ENCODE assay signal across 19 mouse cellular contexts in genomic region chr11:115672226-115672987, GRCm38 (mm10). TPM values are rescaled to one million over a fixed set of nuclear protein-coding genes. Genes with fewer than 3 reads are reported as not detected.
DNase-seq lines count a peak whose midpoint lies in the region; ATAC-seq and TF ChIP-seq lines count a peak whose summit lies in the region.
"Had no signal": no experiment of that assay in that cellular context is flagged by ENCODE, and none has a peak within 500 bp of the region (broad histone marks: within the 10 kb centered on the region; RNA-seq: fewer than 3 reads in every experiment).

No protein-coding gene starts in this region.

- TF ChIP-seq EP300 in heart, postnatal 0 days (IDR thresholded peaks at IDR 0.05; ENCODE audit: low read depth): no peak

- H3K4me2 ChIP-seq in heart, postnatal 0 days (ENCODE audit: low read depth, low read length): no peak overlapping the region
- H3K4me2 ChIP-seq in intestine, embryonic 16.5 days (ENCODE audit: low read depth, low read length): no peak overlapping the region
- H3K4me2 ChIP-seq: embryonic facial prominence, embryonic 15.5 days; hindbrain, embryonic 12.5 days had no signal

- ATAC-seq in heart, postnatal 0 days (ENCODE audit: insufficient read depth, low read depth): no peak
- ATAC-seq in intestine, embryonic 16.5 days: no peak
- ATAC-seq: inflammation-experienced regulatory T-cells, adult 6 months had no signal

- no peak overlapping the region for H3K9ac ChIP-seq in heart, postnatal 0 days (replicated peaks; ENCODE audit: low read depth, low read length)
- no peak overlapping the region for H3K9ac ChIP-seq in intestine, embryonic 16.5 days (ENCODE audit: low read depth, low read length)
- H3K9ac ChIP-seq: embryonic facial prominence, embryonic 15.5 days; hindbrain, embryonic 12.5 days had no signal

- intact Hi-C loops in heart, postnatal 14 days (cut with DNase I): no loop called here

- peaks cover 4% of the 10 kb centered on the region; the same call in 1 of the 2 replicates for H3K36me3 ChIP-seq in heart, postnatal 0 days (replicated peaks; ENCODE audit: control insufficient read depth, insufficient read depth, low read length)
- no peaks in the 10 kb centered on the region for H3K36me3 ChIP-seq in intestine, embryonic 16.5 days (ENCODE audit: control insufficient read depth, insufficient read depth, low read length)
- H3K36me3 ChIP-seq: embryonic facial prominence, embryonic 15.5 days; hindbrain, embryonic 12.5 days had no signal

- no peaks in the 10 kb centered on the region for H3K9me3 ChIP-seq in heart, postnatal 0 days (replicated peaks; ENCODE audit: control insufficient read depth, low read length)
- no peaks in the 10 kb centered on the region for H3K9me3 ChIP-seq in intestine, embryonic 16.5 days (ENCODE audit: control insufficient read depth, low read length)
- H3K9me3 ChIP-seq: embryonic facial prominence, embryonic 15.5 days; hindbrain, embryonic 12.5 days; limb, embryonic 10.5 days had no signal

- H3K4me3 ChIP-seq in heart, postnatal 0 days (ENCODE audit: low read depth, low read length): no peak overlapping the region
- no peak overlapping the region for H3K4me3 ChIP-seq in intestine, embryonic 16.5 days (ENCODE audit: low read length)
- H3K4me3 ChIP-seq: embryonic facial prominence, embryonic 15.5 days; hindbrain, embryonic 12.5 days; limb, embryonic 10.5 days had no signal

- peak overlapping the region; percentile 20; the same call in 1 of the 2 replicates for H3K27ac ChIP-seq in heart, postnatal 0 days (ENCODE audit: low read depth)
- no peak overlapping the region for H3K27ac ChIP-seq in intestine, embryonic 16.5 days (ENCODE audit: low read length)
- H3K27ac ChIP-seq: embryonic facial prominence, embryonic 15.5 days; hindbrain, embryonic 12.5 days; limb, embryonic 10.5 days had no signal

- no peak for DNase-seq in heart, postnatal 0 days (ENCODE audit: low spot score)
- DNase-seq in heart, postnatal 14 days: no peak
- peak; percentile 48 for DNase-seq in brain, adult 2 months (ENCODE audit: low read depth, low spot score)
- peak; percentile 31 to 41 for DNase-seq in thymus, adult 18-20 months
- DNase-seq in thymus, postnatal 4 days: peak; percentile 63
- no peak for DNase-seq in adrenal gland, postnatal 10 days
- DNase-seq: adrenal gland, adult 2 months; B cell, adult 2 months; cerebellum, postnatal 10 days; kidney, adult 8-10 months; kidney, postnatal 14 days; lung, adult 18-20 months; lung, postnatal 14 days; right cerebral cortex, adult 18-20 months had no signal

- TF ChIP-seq CTCF in heart, postnatal 0 days (IDR thresholded peaks at IDR 0.05; ENCODE audit: low read depth): no peak

- peaks cover 43% of the 10 kb centered on the region for H3K4me1 ChIP-seq in heart, postnatal 0 days (ENCODE audit: control insufficient read depth, insufficient read depth)
- H3K4me1 ChIP-seq in intestine, embryonic 16.5 days (ENCODE audit: control insufficient read depth, insufficient read depth, low read length): peaks cover 15% of the 10 kb centered on the region

- 77% methylated on average over 7 of the region's 7 CpGs for WGBS in heart, postnatal 0 days
- WGBS in intestine, embryonic 16.5 days: 80% methylated on average over 7 of the region's 7 CpGs

- H3K27me3 ChIP-seq in heart, postnatal 0 days (ENCODE audit: control insufficient read depth, insufficient read depth, low read length): no peaks in the 10 kb centered on the region
- H3K27me3 ChIP-seq in intestine, embryonic 16.5 days (replicated peaks; ENCODE audit: control insufficient read depth, insufficient read depth, low read length): no peaks in the 10 kb centered on the region
- H3K27me3 ChIP-seq: embryonic facial prominence, embryonic 15.5 days; hindbrain, embryonic 12.5 days had no signal

RNA-seq across cellular contexts. Expression of gene Grb2, which starts 36.0 kb away (rescaled TPM):
- 48.6 and 126 TPM in 2 replicates for total RNA-seq in heart, postnatal 0 days (2014; rRNA removed; ENCODE audit: low replicate concordance)
- polyA plus RNA-seq in heart, postnatal 0 days (2015; fragmentation: Nextera tagmentation; extraction: Ambion mirVana): 96.9 and 116 TPM in 2 replicates
- total RNA-seq in heart, postnatal 14 days (2021): 100 to 1,000 TPM; 113 to 120 TPM
- total RNA-seq in adrenal gland, postnatal 10 days (2021): 100 to 1,000 TPM in 1 of 2 experiments, 10 to 100 TPM in 1; 99.1 to 104 TPM
- 67.1 and 73.1 TPM in 2 replicates for polyA plus RNA-seq in intestine, embryonic 16.5 days (2015; fragmentation: Nextera tagmentation; extraction: Ambion mirVana)

RNA-seq across cellular contexts. Expression of gene Slc25a19, which starts 44.3 kb away (rescaled TPM):
- 25.0 and 35.1 TPM in 2 replicates for total RNA-seq in heart, postnatal 0 days (2014; rRNA removed; ENCODE audit: low replicate concordance)
- 35.0 and 41.0 TPM in 2 replicates for polyA plus RNA-seq in heart, postnatal 0 days (2015; fragmentation: Nextera tagmentation; extraction: Ambion mirVana)
- total RNA-seq in heart, postnatal 14 days (2021): 10 to 100 TPM; 42.2 to 43.0 TPM
- 100 to 1,000 TPM; 169 to 231 TPM for total RNA-seq in adrenal gland, postnatal 10 days (2021)
- 30.3 and 31.3 TPM in 2 replicates for polyA plus RNA-seq in intestine, embryonic 16.5 days (2015; fragmentation: Nextera tagmentation; extraction: Ambion mirVana)

RNA-seq across cellular contexts. Expression of gene Mif4gd, which starts 59.6 kb away (rescaled TPM):
- total RNA-seq in heart, postnatal 0 days (2014; rRNA removed; ENCODE audit: low replicate concordance): 31.5 and 38.4 TPM in 2 replicates
- polyA plus RNA-seq in heart, postnatal 0 days (2015; fragmentation: Nextera tagmentation; extraction: Ambion mirVana): 34.1 and 34.5 TPM in 2 replicates
- 10 to 100 TPM; 41.0 to 46.6 TPM for total RNA-seq in heart, postnatal 14 days (2021)
- 100 to 1,000 TPM; 110 to 140 TPM for total RNA-seq in adrenal gland, postnatal 10 days (2021)
- 33.5 and 34.5 TPM in 2 replicates for polyA plus RNA-seq in intestine, embryonic 16.5 days (2015; fragmentation: Nextera tagmentation; extraction: Ambion mirVana)

Comparison
In these comparisons a context has a peak if more than half of its experiments do, and no peak if none do; other contexts are left out.
1. DNase-seq: peak in brain, adult 2 months (single experiment), thymus, adult 18-20 months (2 of 2) and thymus, postnatal 4 days (single experiment); none in heart, postnatal 0 days (single experiment), heart, postnatal 14 days (0 of 2) and adrenal gland, postnatal 10 days (single experiment).